Mouse (Mus musculus): ENCODE data around the gene Gm12258. TPM values are rescaled to one million over a fixed set of nuclear protein-coding genes. Genes with fewer than 3 reads are reported as not detected.

Gene Gm12258
- polyA plus RNA-seq, 1 experiment from 2014 or later: 14.3 TPM

DNA sequence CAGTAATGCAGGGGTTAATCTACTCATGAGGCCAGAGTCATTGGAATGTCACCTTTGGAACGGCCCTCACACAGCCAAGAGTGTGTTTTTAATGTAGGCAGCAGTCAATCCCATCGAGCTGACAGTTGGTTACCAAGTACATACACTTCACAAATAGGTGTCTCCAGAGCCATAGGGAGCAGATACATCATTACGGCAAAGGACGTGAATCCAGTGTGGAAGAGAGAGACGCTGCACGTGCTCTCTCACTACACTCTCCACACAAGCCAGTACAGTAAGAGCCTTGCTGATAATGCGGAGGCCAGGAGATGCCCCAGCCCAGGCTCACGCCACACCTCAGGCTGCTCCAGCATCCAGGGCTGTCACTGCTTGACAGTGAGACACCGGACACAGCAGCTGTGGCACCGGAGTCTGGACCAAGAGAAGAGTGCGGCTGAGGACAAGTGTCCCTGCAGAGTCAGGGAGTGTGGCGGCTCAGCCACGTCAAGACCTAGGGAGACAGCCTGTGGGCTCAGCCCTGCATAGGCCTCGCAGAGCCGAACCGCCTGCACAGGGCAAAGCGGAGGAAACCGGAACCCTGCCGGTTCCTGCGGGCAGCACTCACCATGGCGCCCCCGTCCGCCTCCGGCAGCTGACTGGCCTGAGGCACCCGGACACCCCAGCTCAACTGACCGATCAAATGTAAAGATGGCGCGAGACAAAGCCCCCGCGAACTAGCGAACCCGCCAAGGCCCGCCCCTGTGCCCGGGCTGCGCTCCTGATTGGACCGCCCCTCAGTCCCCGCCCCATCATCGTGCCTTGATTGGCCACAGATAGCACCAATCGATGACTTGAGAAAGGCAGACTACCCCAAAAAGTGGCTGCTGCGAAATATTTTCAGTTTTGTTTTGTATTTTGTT is 56.8 kb downstream of the Gm12258 start, which contains the start of gene Zfp39:
Gene Zfp39, minus strand, starts transcription at position 715 of the 899 bp plus-strand sequence.
- peak within 1 kb of the TSS; percentile 91 for H3K9ac ChIP-seq
- H3K9me3 ChIP-seq (replicated peaks): no peaks in the 10 kb centered on the region
- no peaks in the 10 kb centered on the region for H3K27me3 ChIP-seq
- peak within 1 kb of the TSS; percentile 69 for H3K27ac ChIP-seq
- WGBS: under 1% methylated on average over 40 of the region's 40 CpGs
- peak; percentile 99 for ATAC-seq
- peaks cover 26% of the 10 kb centered on the region for H3K36me3 ChIP-seq (ENCODE audit: poor library complexity, severe bottlenecking)
- peak within 1 kb of the TSS; percentile 71 for H3K4me2 ChIP-seq
- peak within 1 kb of the TSS; percentile 84 for H3K4me3 ChIP-seq
- H3K4me1 ChIP-seq: peaks cover 21% of the 10 kb centered on the region

GRCm38 (mm10) chr11:58904410-58904718 is 57.4 kb downstream of the Gm12258 start:
- peak overlapping the region; percentile 84 for H3K4me3 ChIP-seq
- no peak for ATAC-seq
- no peaks in the 10 kb centered on the region for H3K9me3 ChIP-seq (replicated peaks)
- H3K36me3 ChIP-seq (ENCODE audit: poor library complexity, severe bottlenecking): peaks cover 20% of the 10 kb centered on the region
- H3K27me3 ChIP-seq: no peaks in the 10 kb centered on the region
- H3K27ac ChIP-seq: no peak overlapping the region
- H3K4me2 ChIP-seq: peak overlapping the region; percentile 71
- 4% methylated on average over 8 of the region's 8 CpGs for WGBS
- peaks cover 21% of the 10 kb centered on the region for H3K4me1 ChIP-seq
- peak overlapping the region; percentile 91 for H3K9ac ChIP-seq

- Histone ChIP-seq H3K36me3 (ENCODE audit: poor library complexity, severe bottlenecking) (peaks cover 17% of the 10 kb centered on the region), H3K4me1 (peaks cover 21% of the 10 kb centered on the region), H3K4me3 (no peak overlapping the region), H3K9ac (no peak overlapping the region), H3K27me3 (no peaks in the 10 kb centered on the region), H3K4me2 (no peak overlapping the region; the same call in 1 of the 2 replicates), H3K27ac (no peak overlapping the region), H3K9me3 (replicated peaks) (no peaks in the 10 kb centered on the region)
- ATAC-seq: no peak
- 43% methylated on average over 6 of the region's 6 CpGs for WGBS
Observed at GRCm38 (mm10) chr11:58904838-58905237, 57.9 kb downstream of the Gm12258 start.

Other genes starting within 250 kb of the Gm12258 start
- gene 2210407C18Rik, start 231.1 kb upstream of the Gm12258 start, polyA plus RNA-seq (2015; fragmentation: Nextera tagmentation; extraction: Ambion mirVana): not detected in 2 replicates
- not detected in 2 replicates for gene Olfr323, start 216.7 kb upstream of the Gm12258 start, polyA plus RNA-seq (2015; fragmentation: Nextera tagmentation; extraction: Ambion mirVana)
- 0.10 TPM in 1 of 2 replicates, not detected in the other for gene Trim58, start 206.7 kb upstream of the Gm12258 start, polyA plus RNA-seq (2015; fragmentation: Nextera tagmentation; extraction: Ambion mirVana)
- gene Olfr322, start 188.4 kb upstream of the Gm12258 start, polyA plus RNA-seq (2015; fragmentation: Nextera tagmentation; extraction: Ambion mirVana): not detected in 2 replicates
- not detected in 2 replicates for gene Olfr320, start 166.1 kb upstream of the Gm12258 start, polyA plus RNA-seq (2015; fragmentation: Nextera tagmentation; extraction: Ambion mirVana)
- gene Olfr319, start 148.0 kb upstream of the Gm12258 start, polyA plus RNA-seq (2015; fragmentation: Nextera tagmentation; extraction: Ambion mirVana): not detected in 2 replicates
- not detected in 2 replicates for gene Olfr318, start 123.1 kb upstream of the Gm12258 start, polyA plus RNA-seq (2015; fragmentation: Nextera tagmentation; extraction: Ambion mirVana)
- 0.09 TPM in 1 of 2 replicates, not detected in the other for gene Olfr317, start 107.9 kb upstream of the Gm12258 start, polyA plus RNA-seq (2015; fragmentation: Nextera tagmentation; extraction: Ambion mirVana)
- not detected in 2 replicates for gene Olfr316, start 94.4 kb upstream of the Gm12258 start, polyA plus RNA-seq (2015; fragmentation: Nextera tagmentation; extraction: Ambion mirVana)
- not detected in 2 replicates for gene Olfr315, start 74.0 kb upstream of the Gm12258 start, polyA plus RNA-seq (2015; fragmentation: Nextera tagmentation; extraction: Ambion mirVana)
- gene Olfr314, start 64.2 kb upstream of the Gm12258 start, polyA plus RNA-seq (2015; fragmentation: Nextera tagmentation; extraction: Ambion mirVana): not detected in 2 replicates
- gene Fam183b, start 45.2 kb upstream of the Gm12258 start, polyA plus RNA-seq (2015; fragmentation: Nextera tagmentation; extraction: Ambion mirVana): 2.9 and 5.0 TPM in 2 replicates
- not detected in 2 replicates for gene Olfr313, start 32.2 kb upstream of the Gm12258 start, polyA plus RNA-seq (2015; fragmentation: Nextera tagmentation; extraction: Ambion mirVana)
- gene Olfr312, start 17.9 kb upstream of the Gm12258 start, polyA plus RNA-seq (2015; fragmentation: Nextera tagmentation; extraction: Ambion mirVana): not detected in 2 replicates
- gene Olfr311, start 7.9 kb upstream of the Gm12258 start, polyA plus RNA-seq (2015; fragmentation: Nextera tagmentation; extraction: Ambion mirVana): not detected in 2 replicates
- gene 2810021J22Rik, start 20.1 kb downstream of the Gm12258 start, polyA plus RNA-seq (2015; fragmentation: Nextera tagmentation; extraction: Ambion mirVana): 10.5 and 10.9 TPM in 2 replicates
- gene Zfp39, start 57.1 kb downstream of the Gm12258 start, polyA plus RNA-seq (2015; fragmentation: Nextera tagmentation; extraction: Ambion mirVana): 4.8 and 4.9 TPM in 2 replicates
- gene Btnl10, start 70.8 kb downstream of the Gm12258 start, polyA plus RNA-seq (2015; fragmentation: Nextera tagmentation; extraction: Ambion mirVana): not detected in 2 replicates
- gene Rnf187, start 91.8 kb downstream of the Gm12258 start, polyA plus RNA-seq (2015; fragmentation: Nextera tagmentation; extraction: Ambion mirVana): 368 and 373 TPM in 2 replicates
- 315 and 321 TPM in 2 replicates for gene Hist3h2ba, start 101.8 kb downstream of the Gm12258 start, polyA plus RNA-seq (2015; fragmentation: Nextera tagmentation; extraction: Ambion mirVana)
- gene Hist3h2a, start 107.5 kb downstream of the Gm12258 start, polyA plus RNA-seq (2015; fragmentation: Nextera tagmentation; extraction: Ambion mirVana): 126 and 132 TPM in 2 replicates
- 0.96 and 1.3 TPM in 2 replicates for gene Trim17, start 107.5 kb downstream of the Gm12258 start, polyA plus RNA-seq (2015; fragmentation: Nextera tagmentation; extraction: Ambion mirVana)
- 19.4 and 22.9 TPM in 2 replicates for gene Trim11, start 130.9 kb downstream of the Gm12258 start, polyA plus RNA-seq (2015; fragmentation: Nextera tagmentation; extraction: Ambion mirVana)

Data from forebrain, embryonic 13.5 days (tissue).